Mouse (Mus musculus) liver, embryonic 12.5 days (tissue): ENCODE data around the gene Gng4. TPM values are rescaled to one million over a fixed set of nuclear protein-coding genes. Genes with fewer than 3 reads are reported as not detected.

Experiments used
- ATAC-seq: fragments of 200-750 bp; cut with Nextera tagmentation; 2 replicates; pipeline ENCODE4 v1.8.0; 2017; ENCODE audit warnings: moderate number of reproducible peaks, mild to moderate bottlenecking, moderate library complexity
- H3K27ac ChIP-seq: fragments of 300-500 bp; sonication (generic); 2 replicates; pipeline ENCODE4 v1.5.1; 2016; ENCODE audit warnings: mild to moderate bottlenecking
- H3K27me3 ChIP-seq: fragments of 300-500 bp; sonication (generic); replicated peaks from 2 replicates; pipeline ENCODE4 v1.6.1; 2016; ENCODE audit warnings: mild to moderate bottlenecking, moderate library complexity
- H3K36me3 ChIP-seq: fragments of 300-500 bp; sonication (generic); 2 replicates; pipeline ENCODE4 v1.6.1; 2016; ENCODE audit warnings: mild to moderate bottlenecking, moderate library complexity
- H3K4me1 ChIP-seq: fragments of 300-500 bp; sonication (generic); 2 replicates; pipeline ENCODE4 v1.6.1; 2016
- H3K4me2 ChIP-seq: fragments of 300-500 bp; sonication (generic); 2 replicates; pipeline ENCODE4 v1.6.1; 2016; ENCODE audit warnings: mild to moderate bottlenecking, moderate library complexity
- H3K4me3 ChIP-seq: fragments of 300-500 bp; sonication (generic); 2 replicates; pipeline ENCODE4 v1.5.1; 2016; ENCODE audit warnings: mild to moderate bottlenecking, moderate library complexity
- H3K9ac ChIP-seq: fragments of 300-500 bp; sonication (generic); 2 replicates; pipeline ENCODE4 v1.6.1; 2016; ENCODE audit warnings: mild to moderate bottlenecking, moderate library complexity
- H3K9me3 ChIP-seq: fragments of 300-500 bp; sonication (generic); replicated peaks from 2 replicates; pipeline ENCODE4 v1.6.1; 2016; ENCODE audit warnings: mild to moderate bottlenecking, moderate library complexity
- WGBS: fragments of 180-500 bp; shearing (Covaris S2); methylation state at CpG from one replicate; pipeline ENCODE4 v1.1.7; 2016; ENCODE audit not compliant: insufficient replicate concordance; 5-methylcytosine and 5-hydroxymethylcytosine counted together
- polyA plus RNA-seq: library from polyadenylated mRNA; unstranded; fragments of >200 nt; fragmentation: Nextera tagmentation; extraction: Ambion mirVana; gene quantifications from 2 replicates; pipeline ENCODE4 v1.2.1, GENCODE M21; 2016

The Gng4 gene
- 0.17 TPM in 1 of 2 replicates, not detected in the other for polyA plus RNA-seq

DNA sequence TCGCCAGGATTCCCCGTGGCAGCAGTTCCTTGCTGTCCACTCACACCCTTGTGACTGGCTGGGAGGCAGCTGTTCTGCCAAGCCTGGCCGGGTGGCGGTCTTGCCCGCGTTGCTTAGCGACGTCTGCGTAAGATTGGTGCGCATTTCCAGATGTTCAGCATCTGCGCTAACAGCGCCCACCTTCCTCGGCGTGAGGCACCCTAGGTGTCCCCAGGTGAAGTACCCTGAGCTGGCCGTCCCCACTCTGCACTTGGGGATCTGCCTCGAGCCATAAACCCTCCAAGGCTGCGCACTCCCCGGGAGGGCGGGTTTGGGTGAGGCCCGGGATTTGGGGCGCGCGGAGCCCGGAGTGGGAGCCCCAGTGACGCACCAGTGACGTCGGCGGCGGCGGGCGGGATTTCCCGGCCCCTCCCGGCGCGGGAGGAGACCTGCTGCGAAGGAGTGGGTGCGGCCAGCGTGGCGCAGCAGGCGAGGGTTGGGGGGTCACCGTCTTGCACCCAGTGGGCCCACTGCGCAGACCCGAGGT, at the start of gene Gng4:
TSS of gene Gng4 (plus strand) at position 166 of the 526 bp plus-strand sequence.
- peak within 1 kb of the TSS; percentile 52 for H3K4me3 ChIP-seq
- 3% methylated on average over 43 of the region's 43 CpGs for WGBS
- no peak within 1 kb of the TSS for H3K27ac ChIP-seq
- no peaks in the 10 kb centered on the region for H3K9me3 ChIP-seq
- no peaks in the 10 kb centered on the region for H3K36me3 ChIP-seq
- no peak within 1 kb of the TSS for H3K9ac ChIP-seq
- H3K27me3 ChIP-seq = peaks cover 57% of the 10 kb centered on the region
- peak within 1 kb of the TSS; percentile 80 for H3K4me2 ChIP-seq
- ATAC-seq = no peak; the same call in 1 of the 2 replicates
- peaks cover 15% of the 10 kb centered on the region for H3K4me1 ChIP-seq

DNA sequence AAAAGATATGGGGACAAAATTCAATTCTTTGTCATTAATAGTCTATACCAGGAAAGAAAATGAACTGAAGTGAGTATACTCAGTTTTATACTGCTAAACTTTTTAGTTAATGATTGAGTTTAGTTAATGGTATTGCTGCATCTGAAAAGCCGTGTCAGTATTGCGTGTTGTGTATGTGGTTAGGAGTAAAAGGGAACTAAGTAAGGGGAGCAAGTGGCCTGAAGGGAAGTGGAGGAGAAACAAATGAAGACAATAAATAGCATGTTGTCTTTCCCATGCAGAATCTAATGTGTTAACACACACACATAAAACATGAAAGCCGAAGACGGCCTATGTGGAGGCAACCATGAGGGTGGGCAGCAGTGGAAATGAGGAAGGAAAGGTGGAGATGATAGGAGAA, 44.6 kb upstream of the Gng4 start:
- no peak overlapping the region for H3K4me2 ChIP-seq
- no peak for ATAC-seq
- no peaks in the 10 kb centered on the region for H3K4me1 ChIP-seq
- no peak overlapping the region for H3K4me3 ChIP-seq
- H3K9me3 ChIP-seq = no peaks in the 10 kb centered on the region
- H3K27ac ChIP-seq = no peak overlapping the region
- no peaks in the 10 kb centered on the region for H3K27me3 ChIP-seq
- 82% methylated on average over 4 of the region's 4 CpGs for WGBS
- no peak overlapping the region for H3K9ac ChIP-seq
- H3K36me3 ChIP-seq = peaks cover 18% of the 10 kb centered on the region

DNA sequence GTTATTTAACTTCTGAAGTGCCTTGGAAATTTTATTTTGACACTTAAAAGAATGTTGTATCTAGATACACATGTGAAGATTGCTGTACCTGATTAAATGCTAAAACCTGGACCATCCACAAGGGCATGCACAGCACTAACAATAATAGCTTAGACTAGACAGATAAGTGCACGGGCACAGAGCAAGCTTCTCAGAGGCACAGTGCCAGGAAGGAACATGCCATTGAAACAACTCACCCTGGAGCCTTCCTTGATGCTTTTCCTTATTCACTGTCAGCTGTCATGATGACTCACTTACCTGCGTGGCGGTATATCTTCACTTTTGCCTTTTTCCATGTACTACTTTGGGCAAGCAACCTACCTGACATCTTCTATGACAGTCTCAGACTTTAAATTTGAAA, 37.9 kb upstream of the Gng4 start:
- WGBS = 76% methylated on average over 3 of the region's 3 CpGs

DNA sequence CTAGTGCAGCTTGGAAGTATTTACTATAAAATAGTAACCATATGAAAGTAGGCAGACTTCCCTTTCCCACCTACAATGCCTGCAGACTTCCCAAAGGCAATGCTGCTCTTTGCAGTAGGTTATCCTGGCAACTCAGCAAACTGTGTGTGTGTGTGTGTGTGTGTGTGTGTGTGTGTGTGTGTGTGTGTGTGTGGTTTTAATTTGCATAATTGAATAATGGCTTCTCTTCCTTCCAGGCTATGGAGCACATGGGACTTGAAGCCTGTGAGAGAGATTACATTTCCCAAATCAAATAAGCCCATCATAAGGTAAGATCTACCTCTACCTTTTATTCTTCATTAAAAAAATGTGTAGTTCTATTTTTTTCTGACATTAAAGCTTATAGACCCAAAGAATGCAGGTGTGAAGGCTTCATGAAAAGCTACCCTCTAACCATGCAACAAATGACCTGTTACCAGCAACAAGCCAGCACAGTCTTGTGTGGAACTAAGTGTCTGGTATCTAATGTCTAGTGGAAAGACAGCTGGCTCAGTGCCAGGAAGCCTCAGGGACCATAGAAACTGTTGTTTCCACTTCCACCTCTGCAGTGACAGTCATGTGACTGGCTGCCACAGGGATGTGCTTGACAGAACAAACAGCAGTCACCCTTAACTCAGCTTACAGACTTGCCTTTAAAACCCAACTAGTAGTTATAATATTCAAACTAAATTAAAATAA, 7.9 kb upstream of the Gng4 start:
- no peak for ATAC-seq
- H3K9me3 ChIP-seq = no peaks in the 10 kb centered on the region
- no peaks in the 10 kb centered on the region for H3K27me3 ChIP-seq
- H3K4me3 ChIP-seq = no peak overlapping the region
- H3K36me3 ChIP-seq = peaks cover 14% of the 10 kb centered on the region
- H3K9ac ChIP-seq = no peak overlapping the region
- H3K4me2 ChIP-seq = no peak overlapping the region
- H3K27ac ChIP-seq = no peak overlapping the region
- no peaks in the 10 kb centered on the region for H3K4me1 ChIP-seq

More for the DNA sequence above, 37.9 kb upstream of the Gng4 start:
- no peaks in the 10 kb centered on the region for H3K9me3 ChIP-seq
- H3K36me3 ChIP-seq = peaks cover 25% of the 10 kb centered on the region
- no peak for ATAC-seq
- no peak overlapping the region for H3K4me2 ChIP-seq
- no peak overlapping the region for H3K27ac ChIP-seq
- no peak overlapping the region for H3K4me3 ChIP-seq
- no peaks in the 10 kb centered on the region for H3K4me1 ChIP-seq
- H3K9ac ChIP-seq = no peak overlapping the region
- no peaks in the 10 kb centered on the region for H3K27me3 ChIP-seq

DNA sequence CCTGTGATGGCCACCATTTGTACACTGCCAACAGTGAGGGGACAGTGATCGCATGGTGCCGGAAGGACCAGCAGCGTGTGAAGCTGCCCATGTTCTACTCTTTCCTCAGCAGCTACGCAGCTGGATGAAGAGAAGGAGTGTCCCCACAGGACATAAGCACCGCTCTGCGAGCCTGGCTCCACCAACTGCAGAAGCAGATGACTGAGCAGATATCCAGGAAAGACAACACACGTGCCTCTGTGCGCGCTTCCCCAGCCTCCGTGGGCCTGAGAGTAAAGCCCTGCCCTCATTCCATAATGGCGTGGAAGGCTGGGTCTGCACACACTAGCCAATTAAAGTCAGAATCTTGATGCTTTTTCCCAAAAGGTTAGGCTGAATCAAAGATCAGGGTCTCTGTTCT, 6.8 kb upstream of the Gng4 start:
- no peak overlapping the region for H3K4me2 ChIP-seq
- no peak overlapping the region for H3K27ac ChIP-seq
- no peak for ATAC-seq
- no peaks in the 10 kb centered on the region for H3K9me3 ChIP-seq
- 74% methylated on average over 11 of the region's 11 CpGs for WGBS
- peaks cover 14% of the 10 kb centered on the region for H3K36me3 ChIP-seq
- H3K9ac ChIP-seq = no peak overlapping the region
- peaks cover 3% of the 10 kb centered on the region; the same call in 1 of the 2 replicates for H3K27me3 ChIP-seq
- no peaks in the 10 kb centered on the region for H3K4me1 ChIP-seq
- H3K4me3 ChIP-seq = no peak overlapping the region

DNA sequence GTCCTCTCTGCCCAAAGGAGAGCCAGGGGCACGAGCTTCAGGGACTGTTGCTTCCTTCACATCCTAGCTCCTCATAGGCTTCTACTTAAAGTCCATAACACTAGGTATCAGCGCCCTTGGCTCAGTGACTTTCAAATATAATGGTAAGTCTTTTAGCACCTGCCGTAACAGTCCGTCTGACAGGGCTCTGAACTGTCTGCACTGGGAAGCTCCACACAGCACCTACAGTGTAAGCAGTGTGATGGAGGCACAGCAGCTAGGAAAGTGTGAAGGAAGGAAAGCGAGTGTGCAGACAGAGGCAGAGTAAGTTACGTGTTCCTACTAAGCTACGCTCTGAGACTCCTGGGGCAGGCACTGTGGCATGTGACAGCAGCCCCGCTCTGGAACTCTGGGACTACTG, 6.2 kb upstream of the Gng4 start:
- Histone ChIP-seq H3K9me3 (no peaks in the 10 kb centered on the region), H3K4me1 (no peaks in the 10 kb centered on the region), H3K4me2 (no peak overlapping the region), H3K27me3 (peaks cover 7% of the 10 kb centered on the region), H3K4me3 (no peak overlapping the region), H3K9ac (no peak overlapping the region), H3K36me3 (peaks cover 14% of the 10 kb centered on the region), H3K27ac (no peak overlapping the region)
- WGBS = 83% methylated on average over 8 of the region's 8 CpGs
- no peak for ATAC-seq

DNA sequence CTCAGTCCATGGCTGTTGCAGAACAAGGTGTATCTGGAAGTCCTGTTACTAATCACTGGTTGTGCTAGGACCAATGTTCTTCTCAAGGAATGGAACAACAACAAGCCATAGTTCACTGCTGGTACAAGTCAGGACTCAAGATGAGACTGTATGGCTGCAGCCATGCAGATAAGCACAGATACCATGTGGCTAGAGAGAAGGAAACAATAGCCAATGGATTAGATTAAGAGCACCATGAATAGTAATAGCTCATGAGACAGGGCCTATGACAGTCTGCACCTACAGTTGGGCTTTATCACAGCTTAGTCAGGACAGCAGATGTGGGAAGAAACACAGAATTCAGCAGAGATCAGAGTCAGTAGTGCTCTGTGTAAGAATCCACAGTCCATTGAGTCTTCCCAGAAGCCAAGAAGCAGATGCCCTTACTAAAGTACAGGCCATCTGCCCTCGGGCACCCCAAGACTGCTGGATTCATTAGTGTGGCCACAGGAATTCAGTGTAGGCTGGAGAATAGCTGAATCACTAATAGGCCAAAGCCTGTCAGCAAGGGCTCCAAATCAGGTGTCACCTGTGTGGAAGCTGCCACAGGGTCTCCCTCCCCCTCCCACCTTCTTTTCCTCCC, 4.9 kb upstream of the Gng4 start:
- peaks cover 14% of the 10 kb centered on the region for H3K36me3 ChIP-seq
- H3K27me3 ChIP-seq = peaks cover 19% of the 10 kb centered on the region
- ATAC-seq = peak; percentile 32; the same call in 1 of the 2 replicates
- H3K4me2 ChIP-seq = no peak overlapping the region
- no peak overlapping the region for H3K9ac ChIP-seq
- H3K4me3 ChIP-seq = no peak overlapping the region
- H3K27ac ChIP-seq = no peak overlapping the region
- 79% methylated on average over 1 of the region's 1 CpGs for WGBS
- no peaks in the 10 kb centered on the region for H3K9me3 ChIP-seq
- H3K4me1 ChIP-seq = peaks cover 3% of the 10 kb centered on the region

DNA sequence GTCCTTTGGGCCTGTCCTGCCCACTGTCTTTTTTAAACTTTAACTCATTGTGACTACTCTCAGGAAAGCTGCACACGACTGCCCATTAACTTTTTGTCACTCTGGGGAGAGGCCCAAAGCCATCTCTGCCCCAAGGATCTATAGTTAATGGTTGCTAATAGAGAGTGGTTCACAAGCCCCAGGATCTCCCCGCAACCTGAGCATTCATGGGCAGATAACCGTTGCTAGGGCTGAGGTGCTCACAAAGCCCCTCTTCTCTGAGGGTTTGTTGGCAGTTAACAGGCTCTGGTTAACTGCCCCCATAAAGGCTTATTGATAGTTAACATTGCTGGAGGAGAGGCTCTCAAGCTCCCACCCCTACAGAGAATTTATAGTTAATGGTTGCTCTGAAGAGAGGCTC, 3.6 kb upstream of the Gng4 start:
- Histone ChIP-seq H3K27me3 (peaks cover 33% of the 10 kb centered on the region), H3K4me3 (no peak overlapping the region), H3K27ac (no peak overlapping the region), H3K9ac (no peak overlapping the region), H3K4me1 (peaks cover 15% of the 10 kb centered on the region), H3K9me3 (no peaks in the 10 kb centered on the region), H3K4me2 (no peak overlapping the region), H3K36me3 (peaks cover 14% of the 10 kb centered on the region)
- WGBS = 58% methylated on average over 3 of the region's 3 CpGs
- no peak for ATAC-seq

DNA sequence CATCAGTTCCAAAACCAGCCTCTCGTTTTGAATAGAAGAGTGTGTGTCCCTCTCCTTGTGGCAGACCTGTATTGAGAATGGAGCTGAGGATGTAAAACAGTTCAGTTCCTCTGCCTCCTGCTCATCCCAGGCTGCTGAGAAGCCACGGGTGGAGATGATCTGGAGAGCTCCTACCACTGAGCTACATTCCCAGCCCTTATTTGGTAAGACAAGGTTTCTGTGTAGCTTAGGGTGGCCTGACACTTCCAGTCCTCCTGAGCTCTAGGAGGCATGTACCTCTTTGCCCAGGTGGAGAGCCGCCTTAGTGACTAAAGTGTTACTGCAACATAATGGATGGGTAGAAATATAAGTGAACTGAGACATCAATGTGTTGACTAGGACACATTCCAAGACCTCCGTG, 2.8 kb upstream of the Gng4 start:
- H3K4me3 ChIP-seq = no peak overlapping the region
- no peak overlapping the region for H3K4me2 ChIP-seq
- H3K27me3 ChIP-seq = peaks cover 40% of the 10 kb centered on the region
- no peak for ATAC-seq
- no peak overlapping the region for H3K27ac ChIP-seq
- WGBS = 47% methylated on average over 4 of the region's 4 CpGs
- H3K36me3 ChIP-seq = peaks cover 14% of the 10 kb centered on the region
- H3K9ac ChIP-seq = no peak overlapping the region
- peaks cover 15% of the 10 kb centered on the region for H3K4me1 ChIP-seq
- H3K9me3 ChIP-seq = no peaks in the 10 kb centered on the region

DNA sequence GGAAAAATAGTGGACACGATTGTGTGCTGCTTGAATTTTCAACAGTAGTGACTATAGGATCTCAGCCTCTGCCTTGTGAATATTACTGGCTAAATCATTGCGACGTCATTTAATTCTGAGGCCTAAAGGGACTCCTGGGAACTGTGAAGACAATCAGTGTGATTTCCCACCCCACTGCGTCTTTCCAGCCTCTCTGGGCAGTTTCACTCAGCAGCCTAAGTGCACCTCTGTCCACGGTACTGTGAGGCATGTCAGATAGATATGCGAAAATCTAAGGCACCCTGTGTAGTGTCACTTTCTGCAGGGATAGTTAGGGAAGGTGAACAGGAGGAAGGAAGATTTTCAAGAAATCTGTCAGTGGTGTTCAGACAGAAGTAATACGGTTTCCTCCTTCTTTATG, 563 bp upstream of the Gng4 start:
- Histone ChIP-seq H3K27ac (no peak overlapping the region), H3K36me3 (peaks cover 3% of the 10 kb centered on the region; the same call in 1 of the 2 replicates), H3K4me1 (peaks cover 15% of the 10 kb centered on the region), H3K4me2 (no peak overlapping the region), H3K9me3 (no peaks in the 10 kb centered on the region), H3K4me3 (no peak overlapping the region), H3K9ac (no peak overlapping the region), H3K27me3 (peaks cover 57% of the 10 kb centered on the region)
- 36% methylated on average over 7 of the region's 7 CpGs for WGBS
- ATAC-seq = no peak

DNA sequence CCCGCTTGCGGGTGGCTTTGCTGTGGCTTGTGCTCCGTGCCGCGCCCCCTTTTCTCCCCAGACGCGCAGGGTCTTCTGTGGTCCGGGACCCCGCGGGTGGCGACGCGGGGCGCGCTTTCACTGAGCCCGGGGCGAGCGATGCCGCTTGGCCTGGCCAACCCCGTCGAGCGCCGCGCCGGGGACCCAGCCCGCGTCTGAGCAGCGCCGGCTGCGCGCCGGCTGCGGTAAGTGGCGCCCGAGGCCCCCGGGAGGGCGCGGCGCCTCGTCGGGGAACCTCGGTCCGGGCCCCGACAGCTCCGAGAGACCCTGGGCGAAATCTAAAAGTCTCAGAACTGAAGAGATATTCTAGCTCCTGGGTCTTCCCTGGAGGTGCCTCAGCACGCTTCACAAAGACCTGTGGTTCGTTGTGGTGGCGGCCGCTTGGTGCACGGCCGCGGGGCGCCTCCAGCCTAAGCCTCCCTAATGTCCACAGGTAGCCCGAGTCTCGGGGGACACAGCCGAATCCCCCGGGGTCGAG, 619 bp downstream of the Gng4 start:
- Histone ChIP-seq H3K4me3 (peak overlapping the region; percentile 52), H3K27ac (no peak overlapping the region), H3K36me3 (no peaks in the 10 kb centered on the region), H3K27me3 (peaks cover 57% of the 10 kb centered on the region), H3K9me3 (no peaks in the 10 kb centered on the region), H3K9ac (no peak overlapping the region), H3K4me2 (peak overlapping the region; percentile 80), H3K4me1 (peaks cover 15% of the 10 kb centered on the region)
- peak; percentile 41; the same call in 1 of the 2 replicates for ATAC-seq
- WGBS = under 1% methylated on average over 59 of the region's 59 CpGs
